Mouse (Mus musculus) telencephalon, adult 2 months (tissue): ENCODE data around the gene Abtb2.
A peak's percentile ranks its signal among the peaks of the same experiment; 100 is the strongest.

Experiments
- DNase-seq: peaks from one replicate; pipeline ENCODE4 v3.0.0-alpha.2; 2011; ENCODE audit warnings: low read depth, low spot score

Gene Abtb2

GRCm38 (mm10) chr2:103583316-103583715 is 17.2 kb downstream of the Abtb2 start:
- no peak for DNase-seq

DNA sequence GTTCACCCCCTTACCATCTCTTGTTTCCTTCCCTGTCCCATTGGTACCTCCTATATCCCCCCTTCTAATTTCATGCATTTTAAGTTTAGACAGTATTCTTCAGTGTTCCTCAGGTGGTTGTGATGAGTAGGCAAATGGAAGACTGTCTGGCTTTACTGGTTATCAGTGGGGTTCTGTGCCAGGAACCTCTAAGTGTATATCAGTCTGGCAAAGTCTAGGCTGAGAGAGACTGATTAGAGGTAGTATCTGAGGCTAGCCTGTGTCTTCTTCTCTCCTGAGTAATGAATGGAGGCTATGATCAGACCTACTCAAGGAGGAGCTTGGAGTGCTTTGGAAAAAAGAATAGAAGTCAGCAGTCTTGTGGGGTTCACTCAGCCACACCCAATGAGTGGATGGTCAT is 18.0 kb downstream of the Abtb2 start:
- DNase-seq = no peak

GRCm38 (mm10) chr2:103586423-103586822 is 20.3 kb downstream of the Abtb2 start:
- DNase-seq = no peak

DNA sequence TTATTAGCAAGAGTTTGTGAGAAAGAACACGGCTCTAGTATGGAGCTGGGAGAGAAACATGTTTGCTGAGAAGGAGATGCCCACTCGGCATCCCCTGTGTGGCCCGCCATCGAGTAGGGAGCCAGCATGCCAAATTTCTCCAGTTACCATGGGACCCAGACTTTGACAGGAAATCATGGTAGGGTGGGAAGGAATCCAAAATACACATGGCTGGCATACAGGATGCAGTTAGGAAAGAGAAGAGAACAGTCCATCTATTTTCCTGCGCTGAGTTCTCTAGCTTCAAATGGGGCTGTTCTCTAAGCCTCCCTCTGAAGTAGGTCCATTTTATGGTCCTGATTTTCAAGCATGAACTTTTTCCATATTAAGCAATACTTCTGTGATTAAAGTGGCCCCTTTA is 22.7 kb downstream of the Abtb2 start:
- DNase-seq = no peak

DNA sequence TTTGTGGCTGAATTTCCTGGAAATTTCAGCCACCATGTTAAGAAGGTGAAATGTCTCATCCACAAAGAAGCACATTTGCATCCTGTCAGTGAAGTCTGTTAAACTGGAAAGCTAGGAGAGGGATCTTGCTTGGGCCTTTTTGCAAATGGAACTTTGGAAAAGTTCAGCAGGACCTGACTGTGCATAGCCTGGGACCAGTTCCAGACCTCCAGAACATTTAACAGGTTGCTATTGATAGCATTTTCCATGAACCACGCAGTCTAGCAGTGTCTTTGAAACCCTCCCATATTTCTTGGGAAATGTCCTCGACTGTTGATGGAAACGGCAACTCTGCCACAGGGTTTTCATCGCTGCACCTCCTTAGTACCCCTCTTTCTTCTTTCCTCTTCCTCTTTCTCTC is 23.3 kb downstream of the Abtb2 start:
- no peak for DNase-seq

GRCm38 (mm10) chr2:103590645-103591044 is 24.5 kb downstream of the Abtb2 start:
- DNase-seq = no peak

- peak; percentile 55 for DNase-seq
Observed at GRCm38 (mm10) chr2:103591742-103592590, 25.9 kb downstream of the Abtb2 start.

DNA sequence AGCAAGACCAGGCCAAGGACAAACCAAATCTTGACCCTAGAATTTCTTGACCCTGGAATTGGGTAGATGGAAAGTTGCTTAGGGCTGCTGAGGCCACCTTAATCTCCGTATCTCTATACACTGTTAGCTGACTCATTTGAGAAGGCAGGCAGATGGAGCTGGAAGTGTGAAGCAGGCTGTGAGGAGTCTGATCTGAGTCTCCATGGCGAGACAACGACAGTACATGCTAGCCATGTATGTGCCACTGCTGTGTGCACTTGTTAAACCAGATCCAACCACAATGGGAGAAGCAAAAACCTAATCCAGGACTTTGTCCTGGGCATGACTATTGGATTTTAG is 26.4 kb downstream of the Abtb2 start:
- no peak for DNase-seq

DNA sequence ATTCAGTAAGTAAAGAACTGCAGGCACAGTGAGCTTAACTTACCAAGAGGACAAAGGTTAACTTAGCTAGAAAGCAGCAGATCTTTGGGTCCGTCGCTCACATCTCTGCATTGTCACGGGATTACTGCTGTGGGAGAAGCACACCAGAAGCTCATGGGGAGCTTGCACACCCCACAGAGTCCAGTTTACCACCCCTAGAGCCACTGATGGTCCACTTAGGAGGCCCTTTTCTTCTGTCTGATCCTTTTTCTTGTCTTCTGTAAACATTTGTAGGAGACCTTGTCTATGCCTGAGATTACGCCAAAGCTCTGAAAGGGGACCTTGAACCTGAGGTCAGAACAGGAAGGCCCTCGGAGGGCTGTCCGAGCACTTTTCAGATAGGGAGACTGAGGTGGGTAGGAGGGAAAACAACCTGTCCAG is 28.5 kb downstream of the Abtb2 start:
- DNase-seq = no peak

GRCm38 (mm10) chr2:103595028-103595651 is 29.0 kb downstream of the Abtb2 start:
- no peak for DNase-seq

DNA sequence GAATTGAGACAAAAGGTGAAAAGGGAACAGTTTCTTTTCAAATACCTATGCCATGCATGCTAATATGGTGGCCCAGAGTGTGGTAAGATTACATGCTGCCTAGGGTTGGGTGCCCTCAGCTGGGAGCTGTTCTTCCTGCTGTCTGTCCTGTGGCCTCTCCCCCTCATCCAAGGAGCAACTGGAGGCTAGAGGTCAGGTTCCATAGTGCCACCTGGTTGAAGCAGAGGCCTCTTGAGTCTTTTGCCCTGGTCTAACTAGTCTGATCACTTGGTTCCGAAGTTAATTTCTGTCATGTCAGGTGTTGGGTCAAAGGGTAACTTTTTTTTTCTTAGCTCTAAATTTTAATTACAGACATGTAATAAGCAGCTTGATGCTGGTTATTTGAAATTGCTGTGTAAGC is 33.2 kb downstream of the Abtb2 start:
- no peak for DNase-seq

- DNase-seq = peak; percentile 55
Observed at GRCm38 (mm10) chr2:103600165-103600891, 34.2 kb downstream of the Abtb2 start.

GRCm38 (mm10) chr2:103601126-103601525 is 35.0 kb downstream of the Abtb2 start:
- no peak for DNase-seq

GRCm38 (mm10) chr2:103601531-103601930 is 35.4 kb downstream of the Abtb2 start:
- no peak for DNase-seq

GRCm38 (mm10) chr2:103603209-103603608 is 37.1 kb downstream of the Abtb2 start:
- DNase-seq = no peak

DNA sequence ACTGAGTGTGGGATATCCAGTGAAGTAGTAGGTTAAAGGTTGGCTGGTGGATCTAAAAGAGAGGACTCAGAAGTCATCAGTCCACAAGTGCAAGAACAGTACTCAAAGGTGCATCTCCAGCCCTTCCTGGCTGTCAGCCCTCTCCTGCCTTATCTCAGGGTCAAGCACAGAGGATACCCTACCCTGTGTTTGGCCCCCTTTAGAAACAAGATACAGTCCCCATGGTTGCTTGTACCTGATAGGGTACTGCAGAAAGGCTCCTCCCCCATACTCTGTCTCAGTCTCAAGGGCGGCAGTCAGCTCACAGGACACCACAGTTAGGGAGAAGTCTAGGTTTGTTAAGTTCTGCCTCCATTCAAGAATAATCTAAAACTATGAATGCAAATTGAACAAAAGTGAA is 37.8 kb downstream of the Abtb2 start:
- DNase-seq = no peak

GRCm38 (mm10) chr2:103605805-103606498 is 39.8 kb downstream of the Abtb2 start:
- DNase-seq = no peak

DNA sequence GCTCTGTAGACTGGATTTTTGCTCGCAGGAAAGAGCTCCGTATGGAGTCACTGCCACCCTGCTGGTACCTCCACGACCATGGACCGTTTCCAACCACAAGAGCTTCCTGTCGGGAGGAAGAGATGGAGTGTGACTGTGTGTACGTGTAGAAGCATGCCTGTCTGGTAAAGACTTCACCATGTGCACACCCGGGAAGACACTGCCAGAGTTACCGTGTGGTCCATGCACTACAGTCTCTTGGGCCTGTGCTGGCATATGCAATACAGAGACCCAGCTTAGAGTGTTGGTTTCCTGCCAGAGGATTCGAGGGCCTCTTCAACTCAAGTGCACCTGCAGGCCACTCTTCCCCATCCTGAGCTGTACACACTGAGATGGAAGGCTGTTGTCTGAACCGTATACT is 41.8 kb downstream of the Abtb2 start:
- no peak for DNase-seq

DNA sequence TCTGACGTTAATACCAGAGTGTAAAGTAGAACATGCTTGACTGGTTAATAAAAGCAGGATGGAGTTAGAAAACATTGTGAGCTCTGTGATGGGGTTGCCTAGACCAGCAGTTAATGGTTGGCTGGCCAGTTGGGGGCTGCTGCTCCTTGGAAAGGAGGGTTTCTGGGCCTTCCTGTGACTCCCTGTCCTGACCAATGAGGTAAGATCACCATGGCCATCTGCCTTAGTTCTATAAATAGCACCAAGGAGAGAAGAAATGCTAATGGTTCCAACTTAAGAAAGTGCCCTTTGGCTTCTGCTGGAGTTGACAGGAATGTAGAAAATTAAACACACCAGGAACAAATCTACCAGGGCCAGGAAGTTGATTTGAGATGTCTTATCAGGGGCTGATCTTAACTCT is 42.8 kb downstream of the Abtb2 start:
- no peak for DNase-seq

GRCm38 (mm10) chr2:103609499-103609898 is 43.4 kb downstream of the Abtb2 start:
- DNase-seq = no peak

GRCm38 (mm10) chr2:103610831-103611535 is 44.9 kb downstream of the Abtb2 start:
- peak; percentile 17 for DNase-seq
